Mouse (Mus musculus): Measurements from ENCODE around the gene Fabp7. TPM values are rescaled to one million over a fixed set of nuclear protein-coding genes. Genes with fewer than 3 reads are reported as not detected.
A peak's percentile ranks its signal among the peaks of the same experiment; 100 is the strongest.

Fabp7 gene
- polyA plus RNA-seq (2015; fragmentation: Nextera tagmentation; extraction: Ambion mirVana), result 7.9 TPM in 2 replicates

DNA sequence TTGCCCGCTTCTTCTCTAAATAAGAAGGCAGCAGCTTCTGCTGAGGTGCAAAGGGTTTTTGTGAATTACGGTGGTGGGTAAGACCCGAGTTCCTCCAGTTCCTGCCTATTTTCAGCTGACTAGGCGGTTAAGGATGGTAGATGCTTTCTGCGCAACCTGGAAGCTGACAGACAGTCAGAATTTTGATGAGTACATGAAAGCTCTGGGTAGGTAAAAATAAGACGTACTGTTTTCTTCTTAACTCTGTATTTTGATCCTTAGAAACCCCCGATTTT, at the start of gene Fabp7:
Gene Fabp7 (plus strand): TSS at position 6 of the 275 bp plus-strand sequence.
- Histone ChIP-seq H3K4me1 (ENCODE audit: insufficient read depth) (no peaks in the 10 kb centered on the region), H3K27me3 (ENCODE audit: insufficient read depth, low read length) (no peaks in the 10 kb centered on the region), H3K4me2 (ENCODE audit: low read depth, low read length) (peak within 1 kb of the TSS; percentile 3; the same call in 1 of the 2 replicates), H3K9ac (replicated peaks) (no peak within 1 kb of the TSS), H3K9me3 (ENCODE audit: low read length) (no peaks in the 10 kb centered on the region), H3K27ac (ENCODE audit: low read depth) (no peak within 1 kb of the TSS), H3K4me3 (ENCODE audit: low read depth, low read length) (no peak within 1 kb of the TSS), H3K36me3 (replicated peaks; ENCODE audit: insufficient read depth, low read length) (no peaks in the 10 kb centered on the region)
- WGBS (ENCODE audit: insufficient replicate concordance), result 43% methylated on average over 7 of the region's 7 CpGs
- DNase-seq (no peak), ATAC-seq (no peak)
- TF ChIP-seq EP300 (IDR thresholded peaks at IDR 0.05; ENCODE audit: low read depth), result no peak
- no peak for TF ChIP-seq CTCF (IDR thresholded peaks at IDR 0.05; ENCODE audit: low read depth)

DNA sequence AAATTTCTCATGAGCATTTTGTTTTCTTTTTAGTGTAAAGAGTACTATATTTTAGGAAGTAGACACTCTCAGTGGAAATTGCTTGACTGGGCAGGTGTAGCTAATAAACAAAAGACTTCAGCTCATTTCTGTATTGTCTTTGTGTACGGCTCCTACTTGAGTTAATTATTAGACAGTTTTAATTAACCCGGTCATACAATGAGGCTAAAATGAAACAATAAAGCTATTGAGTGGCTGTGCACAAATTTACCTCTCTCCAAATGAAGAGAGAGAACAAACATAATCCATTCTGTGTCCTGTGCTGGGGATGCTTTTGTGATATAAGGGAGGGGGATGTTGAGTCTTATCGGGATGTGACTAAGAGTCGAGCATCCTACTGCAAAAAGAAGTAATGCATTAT, 43.9 kb upstream of the Fabp7 start:
- no peaks in the 10 kb centered on the region for H3K4me1 ChIP-seq (ENCODE audit: insufficient read depth)
- H3K9ac ChIP-seq (replicated peaks), result no peak overlapping the region
- TF ChIP-seq EP300 (IDR thresholded peaks at IDR 0.05; ENCODE audit: low read depth), result no peak
- TF ChIP-seq CTCF (IDR thresholded peaks at IDR 0.05; ENCODE audit: low read depth), result no peak
- no peak overlapping the region for H3K4me2 ChIP-seq (ENCODE audit: low read depth, low read length)
- no peaks in the 10 kb centered on the region for H3K36me3 ChIP-seq (replicated peaks; ENCODE audit: insufficient read depth, low read length)
- no peak for DNase-seq
- no peak overlapping the region for H3K4me3 ChIP-seq (ENCODE audit: low read depth, low read length)
- no peak overlapping the region for H3K27ac ChIP-seq (ENCODE audit: low read depth)
- no peaks in the 10 kb centered on the region for H3K9me3 ChIP-seq (ENCODE audit: low read length)
- no peak for ATAC-seq
- WGBS (ENCODE audit: insufficient replicate concordance), result 73% methylated on average over 4 of the region's 4 CpGs
- no peaks in the 10 kb centered on the region for H3K27me3 ChIP-seq (ENCODE audit: insufficient read depth, low read length)

DNA sequence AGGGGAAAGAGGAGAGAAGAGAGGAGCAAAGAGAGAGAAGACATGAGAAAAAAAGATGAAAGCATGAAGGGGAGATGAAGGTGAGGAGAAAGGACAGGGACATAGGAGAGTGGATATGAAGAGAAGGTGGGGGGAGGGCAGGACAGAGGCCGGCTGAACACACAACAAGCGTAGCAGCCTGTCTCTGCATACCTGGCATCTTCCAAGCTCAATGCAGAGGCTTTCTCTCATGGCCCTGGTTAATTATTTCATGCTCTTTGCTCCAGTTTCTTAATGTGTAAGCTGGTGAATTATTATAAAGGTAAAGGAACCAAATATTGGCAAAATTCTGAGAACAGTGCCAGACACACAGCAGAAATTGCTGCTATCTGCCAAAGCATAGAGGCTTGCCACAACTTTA, 43.3 kb upstream of the Fabp7 start:
- Histone ChIP-seq H3K4me3 (ENCODE audit: low read depth, low read length) (no peak overlapping the region), H3K36me3 (replicated peaks; ENCODE audit: insufficient read depth, low read length) (no peaks in the 10 kb centered on the region), H3K4me1 (ENCODE audit: insufficient read depth) (no peaks in the 10 kb centered on the region), H3K4me2 (ENCODE audit: low read depth, low read length) (no peak overlapping the region), H3K27ac (ENCODE audit: low read depth) (no peak overlapping the region), H3K27me3 (ENCODE audit: insufficient read depth, low read length) (no peaks in the 10 kb centered on the region), H3K9me3 (ENCODE audit: low read length) (no peaks in the 10 kb centered on the region), H3K9ac (replicated peaks) (no peak overlapping the region)
- DNase-seq, result no peak
- TF ChIP-seq CTCF (IDR thresholded peaks at IDR 0.05; ENCODE audit: low read depth) (no peak), EP300 (IDR thresholded peaks at IDR 0.05; ENCODE audit: low read depth) (no peak)
- no peak for ATAC-seq
- 49% methylated on average over 2 of the region's 2 CpGs for whole genome bisulfite sequencing (ENCODE audit: insufficient replicate concordance)

DNA sequence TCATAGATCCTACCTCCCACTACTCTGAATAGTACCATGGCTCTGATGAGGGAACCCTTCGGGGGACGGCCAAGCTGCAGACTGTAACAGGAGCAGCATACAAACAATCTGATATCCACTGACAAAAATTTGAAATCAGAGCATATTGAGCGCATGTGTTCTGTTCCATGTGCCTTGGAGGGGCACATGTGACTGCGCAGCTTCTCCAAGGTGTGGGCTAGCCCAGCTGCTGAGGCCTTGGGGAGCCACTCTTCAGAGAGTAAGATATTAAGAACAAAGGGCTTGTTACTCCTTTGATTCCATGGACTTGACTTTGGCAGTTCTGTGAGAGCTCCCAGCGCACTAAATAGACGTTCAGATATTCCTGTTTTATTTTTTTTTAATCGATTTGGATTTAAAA, 41.6 kb upstream of the Fabp7 start:
- Histone ChIP-seq H3K36me3 (replicated peaks; ENCODE audit: insufficient read depth, low read length) (no peaks in the 10 kb centered on the region), H3K4me1 (ENCODE audit: insufficient read depth) (no peaks in the 10 kb centered on the region), H3K4me3 (ENCODE audit: low read depth, low read length) (no peak overlapping the region), H3K9me3 (ENCODE audit: low read length) (no peaks in the 10 kb centered on the region), H3K27me3 (ENCODE audit: insufficient read depth, low read length) (no peaks in the 10 kb centered on the region), H3K9ac (replicated peaks) (no peak overlapping the region), H3K27ac (ENCODE audit: low read depth) (no peak overlapping the region), H3K4me2 (ENCODE audit: low read depth, low read length) (no peak overlapping the region)
- ATAC-seq, result no peak
- no peak for DNase-seq
- TF ChIP-seq EP300 (IDR thresholded peaks at IDR 0.05; ENCODE audit: low read depth) (no peak), CTCF (IDR thresholded peaks at IDR 0.05; ENCODE audit: low read depth) (no peak)
- 75% methylated on average over 7 of the region's 7 CpGs for WGBS (ENCODE audit: insufficient replicate concordance)

DNA sequence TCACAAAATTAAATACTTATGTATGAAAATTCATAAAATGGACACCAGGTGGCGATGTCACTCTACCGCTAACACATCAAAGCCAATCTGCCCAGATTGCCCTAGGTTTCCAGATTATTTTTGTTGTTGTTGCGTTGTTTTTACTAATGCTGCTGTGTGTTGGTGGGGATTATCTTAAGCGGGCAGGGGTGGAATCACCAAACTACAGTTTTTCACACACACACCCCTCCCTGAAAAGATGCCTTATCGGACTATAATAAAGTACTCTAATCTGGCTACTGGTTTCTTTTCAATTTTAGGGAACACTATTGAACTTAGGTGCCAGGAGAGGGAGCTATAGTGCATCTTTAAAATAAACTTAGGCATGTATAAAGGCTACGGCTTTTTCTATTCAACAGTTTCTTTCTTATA, 41.1 kb upstream of the Fabp7 start:
- Histone ChIP-seq H3K36me3 (replicated peaks; ENCODE audit: insufficient read depth, low read length) (no peaks in the 10 kb centered on the region), H3K4me3 (ENCODE audit: low read depth, low read length) (peak overlapping the region; percentile 46), H3K4me1 (ENCODE audit: insufficient read depth) (no peaks in the 10 kb centered on the region), H3K27ac (ENCODE audit: low read depth) (no peak overlapping the region), H3K4me2 (ENCODE audit: low read depth, low read length) (peak overlapping the region; percentile 63), H3K27me3 (ENCODE audit: insufficient read depth, low read length) (no peaks in the 10 kb centered on the region), H3K9ac (replicated peaks) (no peak overlapping the region), H3K9me3 (ENCODE audit: low read length) (no peaks in the 10 kb centered on the region)
- ATAC-seq, result peak; percentile 68; the same call in 1 of the 2 replicates
- 3% methylated on average over 6 of the region's 6 CpGs for WGBS (ENCODE audit: insufficient replicate concordance)
- TF ChIP-seq EP300 (IDR thresholded peaks at IDR 0.05; ENCODE audit: low read depth) (no peak), CTCF (IDR thresholded peaks at IDR 0.05; ENCODE audit: low read depth) (peak; percentile 84)
- DNase-seq, result peak; percentile 54

DNA sequence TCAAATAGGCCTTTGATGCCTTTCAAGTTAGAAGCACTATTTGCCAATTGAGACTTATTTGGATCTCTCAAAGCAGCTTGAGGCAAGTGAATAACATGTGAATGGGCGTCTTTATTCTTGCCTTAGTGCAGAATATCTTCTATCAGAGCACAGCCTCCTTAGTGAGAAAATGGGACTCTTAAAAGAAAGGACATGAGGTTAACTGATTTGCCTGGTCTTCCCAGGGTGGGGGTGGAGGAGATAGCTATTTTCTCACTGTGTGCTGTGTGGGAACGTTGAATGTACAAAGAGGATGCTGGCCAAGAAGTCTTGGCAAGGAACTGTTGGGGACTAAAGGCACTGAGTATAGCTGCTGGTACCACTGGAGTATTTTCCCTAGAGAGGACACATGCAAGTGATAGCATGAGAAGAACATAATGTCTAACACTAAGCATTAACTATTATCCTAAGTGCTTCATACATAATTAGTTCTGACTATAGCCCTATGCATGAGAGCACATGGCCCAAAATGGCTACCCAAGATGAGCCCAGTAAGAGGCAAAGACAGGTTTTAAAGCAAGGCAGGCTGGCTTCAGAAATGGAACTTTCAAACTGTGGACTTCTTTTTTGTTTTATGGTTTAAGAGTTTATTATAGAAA, 40.4 kb upstream of the Fabp7 start:
- Histone ChIP-seq H3K27ac (ENCODE audit: low read depth) (no peak overlapping the region), H3K36me3 (replicated peaks; ENCODE audit: insufficient read depth, low read length) (no peaks in the 10 kb centered on the region), H3K9me3 (ENCODE audit: low read length) (no peaks in the 10 kb centered on the region), H3K4me1 (ENCODE audit: insufficient read depth) (no peaks in the 10 kb centered on the region), H3K9ac (replicated peaks) (no peak overlapping the region), H3K4me3 (ENCODE audit: low read depth, low read length) (no peak overlapping the region), H3K4me2 (ENCODE audit: low read depth, low read length) (no peak overlapping the region), H3K27me3 (ENCODE audit: insufficient read depth, low read length) (no peaks in the 10 kb centered on the region)
- TF ChIP-seq CTCF (IDR thresholded peaks at IDR 0.05; ENCODE audit: low read depth), result no peak
- no peak for TF ChIP-seq EP300 (IDR thresholded peaks at IDR 0.05; ENCODE audit: low read depth)
- WGBS (ENCODE audit: insufficient replicate concordance), result 50% methylated on average over 2 of the region's 2 CpGs
- no peak for DNase-seq
- no peak for ATAC-seq

DNA sequence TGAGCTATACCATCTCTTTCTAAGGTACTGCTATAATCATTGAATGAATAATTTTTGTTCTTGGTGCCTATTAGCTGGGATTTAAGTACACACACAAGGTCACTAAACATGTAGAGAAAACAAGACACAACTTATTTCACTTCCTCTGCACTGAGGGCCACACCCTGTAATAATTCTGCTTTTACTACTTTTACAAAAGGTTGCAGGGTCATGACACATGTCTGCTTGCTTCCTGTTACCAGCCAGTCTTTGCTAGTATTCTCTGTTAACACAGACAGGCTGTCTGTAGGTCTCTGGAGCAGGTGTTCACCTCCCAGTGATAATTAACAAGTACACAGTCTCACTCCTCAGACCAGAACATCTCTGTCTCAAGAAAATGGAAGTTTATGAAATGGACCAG, 39.2 kb upstream of the Fabp7 start:
- Histone ChIP-seq H3K4me1 (ENCODE audit: insufficient read depth) (no peaks in the 10 kb centered on the region), H3K4me3 (ENCODE audit: low read depth, low read length) (no peak overlapping the region), H3K4me2 (ENCODE audit: low read depth, low read length) (no peak overlapping the region), H3K27me3 (ENCODE audit: insufficient read depth, low read length) (no peaks in the 10 kb centered on the region), H3K36me3 (replicated peaks; ENCODE audit: insufficient read depth, low read length) (no peaks in the 10 kb centered on the region), H3K27ac (ENCODE audit: low read depth) (no peak overlapping the region), H3K9ac (replicated peaks) (no peak overlapping the region), H3K9me3 (ENCODE audit: low read length) (no peaks in the 10 kb centered on the region)
- TF ChIP-seq EP300 (IDR thresholded peaks at IDR 0.05; ENCODE audit: low read depth) (no peak), CTCF (IDR thresholded peaks at IDR 0.05; ENCODE audit: low read depth) (no peak)
- ATAC-seq (no peak), DNase-seq (no peak)

All from liver, postnatal 0 days (tissue).